Mouse (Mus musculus): ENCODE data around the gene Stmn1.
A peak's percentile ranks its signal among the peaks of the same experiment; 100 is the strongest.

Gene Stmn1

DNA sequence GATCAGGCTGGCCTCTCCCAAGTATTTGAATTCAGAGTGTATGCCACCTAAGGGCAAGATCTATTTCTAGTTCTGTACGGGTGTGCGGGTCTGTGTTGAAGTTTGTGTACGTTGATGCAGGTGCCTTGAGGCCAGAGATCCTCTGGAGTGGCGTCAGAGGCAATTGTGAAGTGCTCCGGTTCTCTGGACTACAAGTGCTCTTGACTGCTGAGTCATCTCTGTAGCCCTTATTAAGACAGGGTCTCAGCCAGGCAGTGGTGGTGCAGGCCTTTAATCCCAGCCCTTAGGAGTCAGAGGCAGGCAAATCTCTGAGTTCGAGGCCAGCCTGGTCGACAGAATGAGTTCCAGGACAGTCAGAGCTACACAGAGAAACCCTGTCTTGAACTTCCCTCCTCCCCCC lies 47.5 kb downstream of the Stmn1 start:
- peak; percentile 72 for DNase-seq (ENCODE audit: low spot score)

DNA sequence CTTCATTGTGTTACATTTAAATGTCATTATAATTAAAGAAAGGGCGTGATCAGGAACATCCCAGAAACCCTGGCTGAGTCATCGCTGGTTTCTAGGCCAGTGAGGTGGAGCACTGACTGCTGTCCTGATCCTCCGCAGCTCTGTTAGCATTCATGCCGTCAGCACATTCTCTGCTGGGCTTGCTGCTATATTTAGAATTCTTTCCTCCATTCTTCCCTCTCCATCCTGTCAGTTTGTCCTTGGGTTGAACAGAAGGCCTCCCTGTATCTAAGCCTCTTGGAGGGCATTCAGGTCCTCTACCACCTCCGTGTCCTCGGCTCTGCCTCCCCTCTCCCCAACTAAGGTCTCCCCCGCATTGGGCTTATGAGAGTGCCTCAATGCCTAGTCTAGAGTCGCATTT lies 48.9 kb downstream of the Stmn1 start:
- DNase-seq (ENCODE audit: low spot score) = no peak

DNA sequence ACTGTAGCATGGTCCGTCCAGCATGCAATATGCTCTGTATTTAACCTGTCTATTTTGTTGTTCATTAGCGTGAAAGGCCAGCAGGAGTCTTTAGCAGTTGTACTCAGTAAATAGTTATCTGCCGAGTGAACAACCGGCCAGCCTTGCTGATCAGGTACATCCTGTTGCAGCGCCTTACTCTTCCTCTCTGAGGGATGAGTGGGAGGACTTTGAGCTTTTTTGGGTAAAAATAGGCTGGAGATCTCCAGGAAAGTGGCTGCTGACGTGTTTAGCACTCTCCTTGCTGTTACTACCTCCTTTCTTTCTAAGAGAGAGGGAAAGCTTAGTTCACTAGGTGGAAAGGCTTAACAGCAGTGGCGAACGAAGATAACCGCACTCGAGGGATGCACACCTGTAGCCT lies 49.6 kb downstream of the Stmn1 start:
- DNase-seq (ENCODE audit: low spot score) = no peak

GRCm38 (mm10) chr4:134518541-134518940 lies 50.4 kb downstream of the Stmn1 start:
- no peak for DNase-seq (ENCODE audit: low spot score)

DNA sequence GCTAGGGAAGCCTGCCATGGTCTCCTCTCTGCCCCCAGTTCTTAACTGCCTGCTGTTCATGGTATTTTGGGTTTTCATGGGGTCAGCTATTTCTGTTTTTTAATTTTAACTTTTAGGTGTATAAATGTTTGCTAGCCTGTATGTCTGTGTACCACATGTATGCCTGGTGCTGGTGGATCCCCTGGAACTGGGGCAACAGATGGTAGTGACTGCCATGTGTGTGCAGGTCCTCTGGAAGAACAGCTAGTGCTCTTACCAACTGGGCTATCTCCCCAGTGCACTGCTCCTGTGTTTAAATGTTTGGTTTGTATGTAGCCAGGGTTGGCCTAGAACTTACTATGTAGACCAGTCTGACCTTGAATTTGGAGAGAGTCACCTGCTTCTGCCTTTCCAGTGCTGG lies 51.2 kb downstream of the Stmn1 start:
- DNase-seq (ENCODE audit: low spot score) = no peak
